Mouse (Mus musculus) right cerebral cortex, postnatal 25 days (tissue): ENCODE data around the gene Commd9.

Experiments
- DNase-seq: peaks from one replicate; pipeline ENCODE4 v3.0.0; 2022

The Commd9 gene

GRCm38 (mm10) chr2:101909326-101910080 is 23.5 kb downstream of the Commd9 start:
- no peak for DNase-seq

- no peak for DNase-seq
Measured at GRCm38 (mm10) chr2:101918518-101918917, 32.5 kb downstream of the Commd9 start.

- no peak for DNase-seq
Measured at GRCm38 (mm10) chr2:101920136-101920554, 34.1 kb downstream of the Commd9 start.

GRCm38 (mm10) chr2:101922302-101922701 is 36.3 kb downstream of the Commd9 start:
- no peak for DNase-seq

GRCm38 (mm10) chr2:101923181-101923580 is 37.1 kb downstream of the Commd9 start:
- DNase-seq: no peak

- DNase-seq: no peak
Measured at GRCm38 (mm10) chr2:101925183-101925582, 39.1 kb downstream of the Commd9 start.

- no peak for DNase-seq
Measured at GRCm38 (mm10) chr2:101925591-101926188, 39.6 kb downstream of the Commd9 start.

- no peak for DNase-seq
Measured at GRCm38 (mm10) chr2:101932169-101932936, 46.3 kb downstream of the Commd9 start.

- DNase-seq: no peak
Measured at GRCm38 (mm10) chr2:101933301-101933700, 47.3 kb downstream of the Commd9 start.

GRCm38 (mm10) chr2:101935006-101935405 is 49.0 kb downstream of the Commd9 start:
- no peak for DNase-seq

- no peak for DNase-seq
Measured at GRCm38 (mm10) chr2:101950716-101951520, 64.9 kb downstream of the Commd9 start.
